Mouse (Mus musculus): Measurements from ENCODE around the gene C1galt1. TPM values are rescaled to one million over a fixed set of nuclear protein-coding genes. Genes with fewer than 3 reads are reported as not detected.

Gene C1galt1
- total RNA-seq, 2 experiments from 2014 or later: 14.7 to 17.5 TPM

DNA sequence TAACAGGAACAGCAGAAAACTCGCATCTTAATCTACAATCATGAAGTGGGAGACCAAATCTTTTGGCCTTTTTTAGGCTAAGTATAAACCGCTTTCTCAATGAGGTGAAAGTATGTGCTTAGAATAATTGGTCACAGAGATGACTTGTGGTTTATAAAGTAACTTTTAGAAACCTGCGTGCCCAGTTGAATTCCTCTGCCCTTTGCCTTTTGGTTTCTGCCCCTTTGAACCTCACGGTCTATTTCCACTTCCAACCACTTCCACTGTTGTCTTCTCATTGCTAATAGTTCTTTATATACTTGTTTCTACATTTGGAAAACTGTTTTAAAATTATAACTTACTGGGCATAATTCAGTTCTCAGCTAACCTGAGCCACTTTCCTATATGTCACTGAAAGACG, 32.2 kb downstream of the C1galt1 start:
- intact Hi-C loops (cut with DNase I): no loop called here

DNA sequence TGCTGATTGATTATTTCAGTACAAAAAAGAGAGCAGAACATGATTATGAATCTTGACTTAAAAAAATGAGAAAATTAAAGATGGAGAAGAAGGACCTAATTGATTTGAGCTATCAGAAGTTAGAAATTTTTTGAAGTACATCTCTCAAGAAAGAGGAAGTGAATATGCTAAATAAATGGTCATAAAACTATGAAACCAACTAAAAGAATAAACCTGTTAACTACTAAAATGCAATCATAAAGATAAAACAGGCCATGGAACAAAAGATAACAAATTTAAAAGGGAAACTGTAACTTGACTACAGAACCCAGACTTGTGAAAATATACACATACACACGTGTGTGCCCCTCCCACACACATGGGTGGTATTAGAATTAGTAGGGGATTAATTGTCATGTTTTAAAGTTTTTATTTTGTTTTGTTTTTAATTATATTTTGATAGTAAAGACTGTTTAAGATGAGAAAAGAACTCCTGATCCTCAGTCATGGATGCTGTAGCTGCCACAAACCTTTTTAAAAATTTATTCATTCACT, 37.0 kb downstream of the C1galt1 start:
- Histone ChIP-seq H3K4me3 (no peak overlapping the region), H3K27ac (no peak overlapping the region)
- TF ChIP-seq CTCF (IDR thresholded peaks at IDR 0.05): no peak
- intact Hi-C loops (cut with DNase I): no loop called here
- DNase-seq: no peak

More for the DNA sequence above, 32.2 kb downstream of the C1galt1 start:
- Histone ChIP-seq H3K27ac (no peak overlapping the region), H3K4me3 (no peak overlapping the region)
- no peak for DNase-seq
- TF ChIP-seq CTCF (IDR thresholded peaks at IDR 0.05): no peak

DNA sequence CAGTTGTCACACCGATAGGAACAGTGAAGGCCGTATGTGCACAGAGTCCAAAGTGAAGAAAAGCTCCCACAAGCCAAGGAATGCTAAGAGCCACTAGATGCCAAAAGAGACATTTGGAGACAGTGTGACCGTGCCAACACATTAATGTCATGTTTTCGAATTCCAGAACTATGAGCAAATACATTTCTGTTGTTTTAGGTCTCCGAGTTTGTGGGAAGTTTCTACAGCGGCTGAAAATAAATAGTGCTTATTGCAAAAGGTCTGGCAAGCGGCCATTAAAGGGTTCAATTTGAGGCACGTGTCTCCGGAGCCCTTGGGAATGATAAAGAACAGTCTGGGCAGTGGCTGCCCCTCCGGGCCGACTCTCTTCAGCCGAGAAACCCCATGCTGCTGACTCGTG, 37.9 kb downstream of the C1galt1 start:
- peak overlapping the region; percentile 28 for H3K27ac ChIP-seq
- no peak for TF ChIP-seq CTCF (IDR thresholded peaks at IDR 0.05)
- intact Hi-C loops (cut with DNase I): no loop called here

DNA sequence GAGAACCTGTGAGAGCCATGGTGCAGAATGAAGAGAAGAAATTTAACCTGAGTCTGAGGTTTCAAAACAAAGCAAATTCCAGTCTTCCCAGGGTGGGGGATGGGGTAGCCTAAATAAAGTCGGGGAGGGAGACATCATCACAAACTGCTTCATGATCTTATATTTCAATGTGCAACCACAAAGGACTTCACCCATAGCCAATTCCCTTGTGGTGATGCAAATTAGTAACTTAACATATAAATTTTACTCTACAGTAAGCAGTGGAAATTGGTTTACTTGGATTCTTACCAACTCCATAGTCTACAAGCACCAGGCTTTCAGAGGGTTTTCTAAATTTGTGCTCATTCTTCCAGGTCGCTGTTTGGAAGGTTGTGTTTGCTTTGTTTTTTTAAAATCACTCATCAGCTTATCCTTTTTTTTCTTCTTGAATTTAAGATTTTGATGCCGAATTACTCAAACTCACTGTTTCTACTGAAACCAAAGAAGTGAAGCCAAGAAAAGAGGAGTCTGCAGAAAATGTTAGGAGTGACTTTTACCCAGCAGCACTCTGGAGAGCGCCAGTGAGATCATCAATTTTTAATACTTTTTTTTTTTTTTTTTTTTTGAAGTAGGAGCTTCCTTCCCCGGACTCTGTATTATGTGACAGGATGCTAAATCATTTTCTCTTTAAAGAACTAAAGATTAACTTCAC, 41.5 kb downstream of the C1galt1 start:
- TF ChIP-seq CTCF (IDR thresholded peaks at IDR 0.05): no peak
- H3K4me3 ChIP-seq: no peak overlapping the region
- intact Hi-C loops (cut with DNase I): no loop called here
- DNase-seq: no peak
- 0 out of 2 replicates have a peak overlapping the region, but pooled peaks have one; percentile 20 for H3K27ac ChIP-seq

More for the DNA sequence above, 37.9 kb downstream of the C1galt1 start:
- H3K4me3 ChIP-seq: peak overlapping the region; percentile 40
- peak; percentile 69 for DNase-seq

DNA sequence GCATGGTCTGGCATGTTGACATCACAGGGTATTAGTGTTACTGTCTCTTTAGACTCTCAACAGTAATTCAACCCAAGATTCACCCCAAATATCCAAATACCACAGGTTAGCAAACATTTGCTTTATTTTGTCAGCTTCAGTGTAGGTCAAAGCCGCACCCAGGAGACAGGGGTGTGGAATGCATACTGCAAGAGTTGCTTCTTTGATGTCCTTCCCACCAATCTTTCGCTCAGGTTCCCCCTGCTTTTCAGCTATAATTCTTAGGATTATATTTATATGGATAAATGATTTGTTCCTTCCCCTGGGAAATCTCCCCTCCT, 42.0 kb downstream of the C1galt1 start:
- H3K27ac ChIP-seq: 0 out of 2 replicates have a peak overlapping the region, but pooled peaks have one; percentile 20
- no peak overlapping the region for H3K4me3 ChIP-seq
- DNase-seq: no peak
- TF ChIP-seq CTCF (IDR thresholded peaks at IDR 0.05): no peak
- intact Hi-C loops (cut with DNase I): no loop called here

DNA sequence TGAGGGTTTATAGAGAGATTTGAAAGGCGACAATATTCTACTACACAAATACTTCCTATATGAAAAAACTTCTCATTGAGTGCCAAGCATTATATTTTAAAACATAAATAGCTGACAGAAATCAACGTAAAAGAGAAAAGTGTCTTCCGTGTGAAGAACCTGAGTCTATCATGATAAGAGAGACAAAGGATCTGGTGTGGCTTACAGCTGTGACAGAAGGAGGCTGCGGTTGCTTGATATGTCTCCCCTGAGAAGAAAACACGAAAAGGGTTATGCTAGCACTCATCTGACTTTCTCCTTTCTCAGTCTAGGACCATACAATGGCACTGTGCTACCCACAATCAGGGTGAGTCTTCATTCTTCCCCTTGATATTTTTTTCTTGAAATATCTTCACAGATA, 51.7 kb downstream of the C1galt1 start:
- TF ChIP-seq CTCF (IDR thresholded peaks at IDR 0.05): no peak
- intact Hi-C loops (cut with DNase I): no loop called here
- no peak overlapping the region for H3K4me3 ChIP-seq
- no peak overlapping the region for H3K27ac ChIP-seq
- no peak for DNase-seq

DNA sequence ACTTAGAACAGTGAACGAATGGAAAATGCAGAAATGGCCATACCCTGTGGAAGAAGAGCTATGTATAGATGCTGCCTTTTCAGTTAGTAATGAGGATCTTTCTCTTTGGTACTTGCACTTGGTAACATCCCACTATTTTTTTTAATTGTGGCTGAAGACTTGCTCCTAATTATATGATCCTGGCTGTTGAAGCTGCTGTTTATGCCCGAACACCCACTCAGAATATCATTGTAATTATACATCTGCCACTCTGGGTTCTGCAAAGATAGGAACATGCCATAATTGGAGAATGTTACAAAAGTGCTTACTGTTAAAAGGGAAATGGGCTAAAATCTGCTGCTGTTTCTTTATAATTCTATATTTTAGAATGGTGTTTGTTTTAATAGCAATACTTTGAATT, 67.4 kb downstream of the C1galt1 start:
- H3K4me3 ChIP-seq: no peak overlapping the region
- H3K27ac ChIP-seq: no peak overlapping the region
- no peak for DNase-seq
- no peak for TF ChIP-seq CTCF (IDR thresholded peaks at IDR 0.05)
- intact Hi-C loops (cut with DNase I): no loop called here

Other genes starting within 250 kb of the C1galt1 start
- 1 to 10 TPM; 1.7 to 2.1 TPM for gene Asns, start 151.6 kb upstream of the C1galt1 start, total RNA-seq (2021)

All from gastrocnemius, adult 2 months (tissue).